Mouse (Mus musculus) lung, adult 2 months (tissue): ENCODE results near the gene Pld2. TPM values are rescaled to one million over a fixed set of nuclear protein-coding genes. Genes with fewer than 3 reads are reported as not detected.

ENCODE experiments used
- DNase-seq: peaks from one replicate; pipeline ENCODE4 v3.0.0; 2022
- H3K4me1 ChIP-seq: fragments of 200-500 bp; 2 replicates; pipeline ENCODE4 v1.6.1; 2011; ENCODE audit warnings: low read length; ENCODE audit not compliant: control insufficient read depth, insufficient read depth
- H3K4me3 ChIP-seq: fragments of 200-500 bp; replicated peaks from 2 replicates; pipeline ENCODE3; 2011; ENCODE audit warnings: low read depth, mild to moderate bottlenecking, control low read depth, low read length; ENCODE audit errors: extremely low read depth
- CTCF ChIP-seq: fragments of 200-500 bp; IDR thresholded peaks from 2 replicates; pipeline ENCODE4 v1.5.1; 2011; ENCODE audit warnings: mild to moderate bottlenecking, low read length, control low read depth; ENCODE audit not compliant: insufficient read depth
- POLR2A ChIP-seq: fragments of 200-500 bp; IDR thresholded peaks from 2 replicates; pipeline ENCODE4 v1.6.1; 2011; ENCODE audit warnings: low read depth, mild to moderate bottlenecking, control low read depth, low read length, borderline replicate concordance; ENCODE audit errors: extremely low read depth
- WGBS: fragments of 180-500 bp; shearing (Covaris S2); methylation state at CpG from one replicate; pipeline ENCODE4 v1.1.7; 2018; 5-methylcytosine and 5-hydroxymethylcytosine counted together
- polyA plus RNA-seq: library from polyadenylated mRNA; depleted of rRNA; stranded (reverse); fragments of >200 nt; gene quantifications from 2 replicates; pipeline ENCODE4 v1.2.3, GENCODE M21; 2012; rRNA removed

Pld2 gene
- polyA plus RNA-seq, 1 experiment: 47.2 TPM

DNA sequence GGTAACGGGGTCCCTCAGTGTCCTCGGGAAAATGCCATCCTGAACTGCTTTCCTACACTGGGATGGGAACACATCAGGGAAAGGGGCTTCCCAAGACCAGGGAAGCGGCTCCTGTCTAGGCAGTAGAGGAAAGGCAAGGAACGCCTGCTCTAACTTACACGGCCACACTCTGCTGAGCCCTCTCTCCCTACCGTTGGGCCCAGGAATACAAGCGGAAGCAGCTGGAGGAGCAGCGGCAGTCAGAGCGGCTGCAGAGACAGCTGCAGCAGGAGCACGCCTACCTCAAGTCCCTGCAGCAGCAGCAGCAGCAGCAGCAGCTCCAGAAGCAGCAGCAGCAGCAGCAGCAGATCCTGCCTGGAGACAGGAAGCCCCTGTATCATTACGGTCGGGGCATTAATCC is 66.9 kb downstream of the Pld2 start:
- 84% methylated on average over 12 of the region's 12 CpGs for WGBS
- TF ChIP-seq CTCF (no peak), POLR2A (no peak)
- Histone ChIP-seq H3K4me3 (no peak overlapping the region), H3K4me1 (no peaks in the 10 kb centered on the region)
- no peak for DNase-seq

DNA sequence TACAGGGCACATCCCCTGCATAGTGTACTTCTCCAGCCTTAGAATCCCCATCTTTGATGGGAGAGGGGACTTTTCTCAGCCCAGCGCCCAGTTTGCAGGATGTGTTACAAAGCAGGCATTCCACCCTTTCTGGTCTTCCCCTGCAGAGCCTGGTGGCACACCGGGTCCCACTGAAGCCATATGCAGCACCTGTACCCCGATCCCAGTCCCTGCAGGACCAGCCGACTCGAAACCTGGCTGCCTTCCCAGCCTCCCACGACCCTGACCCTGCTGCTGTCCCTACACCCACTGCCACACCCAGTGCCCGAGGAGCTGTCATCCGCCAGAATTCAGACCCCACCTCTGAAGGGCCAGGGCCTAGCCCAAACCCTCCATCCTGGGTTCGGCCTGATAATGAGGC is 67.7 kb downstream of the Pld2 start:
- no peak for DNase-seq
- WGBS: 82% methylated on average over 9 of the region's 9 CpGs
- H3K4me1 ChIP-seq: no peaks in the 10 kb centered on the region
- TF ChIP-seq CTCF (no peak), POLR2A (no peak)
- no peak overlapping the region for H3K4me3 ChIP-seq

Other genes with a start within 250 kb of the Pld2 start
- 0.31 and 0.40 TPM in 2 replicates for gene Alox12e, start 217.4 kb upstream of the Pld2 start, polyA plus RNA-seq
- gene Alox15, start 188.0 kb upstream of the Pld2 start, polyA plus RNA-seq: 4.2 and 14.2 TPM in 2 replicates
- gene Pelp1, start 130.0 kb upstream of the Pld2 start, polyA plus RNA-seq: 15.9 and 17.4 TPM in 2 replicates
- gene Arrb2, start 107.4 kb upstream of the Pld2 start, polyA plus RNA-seq: 48.2 and 80.2 TPM in 2 replicates
- 21.6 and 26.9 TPM in 2 replicates for gene Med11, start 88.1 kb upstream of the Pld2 start, polyA plus RNA-seq
- 8.7 and 12.3 TPM in 2 replicates for gene Zmynd15, start 80.6 kb upstream of the Pld2 start, polyA plus RNA-seq
- 67.2 and 74.6 TPM in 2 replicates for gene Cxcl16, start 80.1 kb upstream of the Pld2 start, polyA plus RNA-seq
- gene Tm4sf5, start 34.8 kb upstream of the Pld2 start, polyA plus RNA-seq: 0.50 and 1.00 TPM in 2 replicates
- gene Vmo1, start 25.4 kb upstream of the Pld2 start, polyA plus RNA-seq: 0.20 and 0.26 TPM in 2 replicates
- 0.12 and 0.34 TPM in 2 replicates for gene Gltpd2, start 20.9 kb upstream of the Pld2 start, polyA plus RNA-seq
- 202 and 264 TPM in 2 replicates for gene Psmb6, start 14.7 kb upstream of the Pld2 start, polyA plus RNA-seq
- gene Gm40193, start 7.1 kb upstream of the Pld2 start, polyA plus RNA-seq: not detected in 2 replicates
- gene Mink1, start 22.8 kb downstream of the Pld2 start, polyA plus RNA-seq: 119 and 120 TPM in 2 replicates
- 0.16 TPM in 1 of 2 replicates, not detected in the other for gene 4930544D05Rik, start 75.8 kb downstream of the Pld2 start, polyA plus RNA-seq
- gene Chrne, start 79.2 kb downstream of the Pld2 start, polyA plus RNA-seq: 0.41 and 0.91 TPM in 2 replicates
- 0.70 and 1.7 TPM in 2 replicates for gene Gp1ba, start 99.1 kb downstream of the Pld2 start, polyA plus RNA-seq
- 116 and 146 TPM in 2 replicates for gene Rnf167, start 107.2 kb downstream of the Pld2 start, polyA plus RNA-seq
- gene Slc25a11, start 107.4 kb downstream of the Pld2 start, polyA plus RNA-seq: 83.6 and 113 TPM in 2 replicates
- gene Pfn1, start 114.6 kb downstream of the Pld2 start, polyA plus RNA-seq: 933 and 1,129 TPM in 2 replicates
- 19.6 and 97.3 TPM in 2 replicates for gene Eno3, start 117.1 kb downstream of the Pld2 start, polyA plus RNA-seq
- 24.7 and 39.0 TPM in 2 replicates for gene Spag7, start 129.4 kb downstream of the Pld2 start, polyA plus RNA-seq
- 33.1 and 35.7 TPM in 2 replicates for gene Camta2, start 148.0 kb downstream of the Pld2 start, polyA plus RNA-seq
- 1.6 and 2.0 TPM in 2 replicates for gene Inca1, start 160.1 kb downstream of the Pld2 start, polyA plus RNA-seq
- gene Kif1c, start 160.5 kb downstream of the Pld2 start, polyA plus RNA-seq: 78.2 and 103 TPM in 2 replicates
- gene Zfp3, start 224.1 kb downstream of the Pld2 start, polyA plus RNA-seq: 1.4 and 2.3 TPM in 2 replicates